Mouse (Mus musculus) liver, embryonic 14.5 days (tissue): ENCODE measurements at regions not wholly inside any gene's neighbourhood (a gene's known extent, or its start where the extent isn't known, plus 50 kb on each side); places are given as distances from the start of the nearest gene placed in this dataset.
A peak's percentile ranks its signal among the peaks of the same experiment; 100 is the strongest.

Source experiments
- ATAC-seq: fragments of 200-750 bp; cut with Nextera tagmentation; 2 replicates; pipeline ENCODE4 v1.8.0; 2017; ENCODE audit warnings: moderate number of reproducible peaks, mild to moderate bottlenecking, moderate library complexity; ENCODE audit not compliant: insufficient read depth
- DNase-seq, 3 experiments: peaks; one replicate each; pipeline ENCODE4 v3.0.0-alpha.2; 2012 to 2013; ENCODE audit warnings: low read depth in 3 of 3, low spot score in 3 of 3
- H3K27ac ChIP-seq: fragments of 300-500 bp; sonication (generic); 2 replicates; pipeline ENCODE4 v1.5.1; 2014; ENCODE audit warnings: moderate library complexity, mild to moderate bottlenecking, control low read depth, inconsistent platforms
- H3K27me3 ChIP-seq: fragments of 300-500 bp; sonication (generic); 2 replicates; pipeline ENCODE4 v1.6.1; 2014; ENCODE audit warnings: mild to moderate bottlenecking, low read length, moderate library complexity; ENCODE audit not compliant: control insufficient read depth, insufficient read depth
- H3K36me3 ChIP-seq: fragments of 300-500 bp; sonication (generic); replicated peaks from 2 replicates; pipeline ENCODE4 v1.6.1; 2014; ENCODE audit warnings: low read depth; ENCODE audit not compliant: control insufficient read depth, insufficient read depth
- H3K4me1 ChIP-seq, 2 experiments: fragments of 200-500 bp in 1 of 2; fragments of 300-500 bp in 1 of 2; sonication (generic) in 1 of 2; replicated peaks; 2 replicates each; pipeline ENCODE4 v1.6.1; 2012 to 2014; ENCODE audit warnings: antibody characterized with exemption in 1 of 2, inconsistent platforms in 1 of 2, low read length in 1 of 2; ENCODE audit not compliant: control insufficient read depth in 2 of 2, insufficient read depth in 2 of 2
- H3K4me2 ChIP-seq: fragments of 300-500 bp; sonication (generic); 2 replicates; pipeline ENCODE4 v1.6.1; 2014; ENCODE audit warnings: low read depth, mild to moderate bottlenecking, control low read depth, moderate library complexity
- H3K4me3 ChIP-seq, 2 experiments: fragments of 200-500 bp in 1 of 2; fragments of 300-500 bp in 1 of 2; sonication (generic) in 1 of 2; 2 replicates each; pipeline ENCODE4 v1.5.1; 2012 to 2014; ENCODE audit warnings: low read depth in 2 of 2, low read length in 2 of 2, mild to moderate bottlenecking in 2 of 2, control low read depth in 1 of 2, inconsistent platforms in 1 of 2, moderate library complexity in 1 of 2; ENCODE audit not compliant: insufficient read depth in 1 of 2
- H3K9ac ChIP-seq: fragments of 300-500 bp; sonication (generic); replicated peaks from 2 replicates; pipeline ENCODE4 v1.6.1; 2014; ENCODE audit warnings: mild to moderate bottlenecking, control low read depth, moderate library complexity
- H3K9me3 ChIP-seq: fragments of 300-500 bp; sonication (generic); 2 replicates; pipeline ENCODE4 v1.6.1; 2016; ENCODE audit warnings: low read length, mixed read lengths; ENCODE audit not compliant: control insufficient read depth
- CTCF ChIP-seq: IDR thresholded peaks from 2 replicates; pipeline ENCODE4 v1.5.1; 2016; ENCODE audit warnings: antibody characterized with exemption, low read depth, control low read depth
- EP300 ChIP-seq: IDR thresholded peaks from 2 replicates; pipeline ENCODE4 v1.6.1; 2016; ENCODE audit warnings: antibody characterized with exemption, low read depth
- WGBS: fragments of 180-500 bp; shearing (Covaris S2); extraction: QIAGEN DNeasy Blood & Tissue Kit; methylation state at CpG from one replicate; pipeline ENCODE4 v1.1.7; 2014; ENCODE audit not compliant: insufficient replicate concordance; 5-methylcytosine and 5-hydroxymethylcytosine counted together

GRCm38 (mm10) chr15:36355851-36356250 is 651.7 kb downstream of the Zfp706 start:
- no peak overlapping the region for H3K9ac ChIP-seq
- no peak for TF ChIP-seq EP300
- TF ChIP-seq CTCF, result no peak
- ATAC-seq (no peak), DNase-seq (no peak)
- no peak overlapping the region for H3K4me3 ChIP-seq
- H3K4me2 ChIP-seq, result no peak overlapping the region
- H3K4me1 ChIP-seq, result peaks cover 18 to 29% of the 10 kb centered on the region in 2 experiments
- H3K27ac ChIP-seq, result no peak overlapping the region
- no peaks in the 10 kb centered on the region for H3K27me3 ChIP-seq
- no peaks in the 10 kb centered on the region for H3K36me3 ChIP-seq
- WGBS, result 83% methylated on average over 9 of the region's 9 CpGs
- H3K9me3 ChIP-seq, result no peaks in the 10 kb centered on the region

GRCm38 (mm10) chr15:36354545-36354944 is 653.0 kb downstream of the Zfp706 start:
- WGBS, result 71% methylated on average over 6 of the region's 6 CpGs
- TF ChIP-seq EP300, result no peak
- no peaks in the 10 kb centered on the region for H3K36me3 ChIP-seq
- H3K4me3 ChIP-seq, result no peak overlapping the region
- ATAC-seq (peak; percentile 72; the same call in 1 of the 2 replicates), DNase-seq (no peak)
- peaks cover 8 to 17% of the 10 kb centered on the region in 2 experiments for H3K4me1 ChIP-seq
- H3K27ac ChIP-seq, result peak overlapping the region; percentile 11; the same call in 1 of the 2 replicates
- no peaks in the 10 kb centered on the region; the same call in 1 of the 2 replicates for H3K27me3 ChIP-seq
- no peaks in the 10 kb centered on the region for H3K9me3 ChIP-seq
- no peak overlapping the region for H3K9ac ChIP-seq
- no peak overlapping the region for H3K4me2 ChIP-seq

GRCm38 (mm10) chr15:36353793-36354192 is 653.8 kb downstream of the Zfp706 start:
- H3K27ac ChIP-seq, result no peak overlapping the region
- WGBS, result 68% methylated on average over 3 of the region's 3 CpGs

GRCm38 (mm10) chr15:36352929-36353328 is 654.6 kb downstream of the Zfp706 start:
- Histone ChIP-seq H3K27ac (no peak overlapping the region), H3K4me3 (no peak overlapping the region), H3K4me1 (peaks cover 7 to 16% of the 10 kb centered on the region in 2 experiments), H3K9me3 (no peaks in the 10 kb centered on the region), H3K9ac (no peak overlapping the region), H3K27me3 (no peaks in the 10 kb centered on the region; the same call in 1 of the 2 replicates), H3K36me3 (no peaks in the 10 kb centered on the region), H3K4me2 (no peak overlapping the region)
- DNase-seq (no peak), ATAC-seq (peak; percentile 61; the same call in 1 of the 2 replicates)
- 36% methylated on average over 1 of the region's 1 CpGs for WGBS
- TF ChIP-seq EP300 (no peak), CTCF (no peak)

More at GRCm38 (mm10) chr15:36353793-36354192, 653.8 kb downstream of the Zfp706 start:
- no peak overlapping the region for H3K9ac ChIP-seq
- H3K4me2 ChIP-seq, result no peak overlapping the region
- H3K4me1 ChIP-seq, result peaks cover 7 to 16% of the 10 kb centered on the region in 2 experiments
- TF ChIP-seq CTCF (no peak), EP300 (no peak)
- no peaks in the 10 kb centered on the region for H3K9me3 ChIP-seq
- no peak for ATAC-seq
- no peak for DNase-seq
- H3K27me3 ChIP-seq, result no peaks in the 10 kb centered on the region; the same call in 1 of the 2 replicates
- H3K4me3 ChIP-seq, result no peak overlapping the region
- H3K36me3 ChIP-seq, result no peaks in the 10 kb centered on the region

- Histone ChIP-seq H3K4me1 (peaks cover 7 to 16% of the 10 kb centered on the region in 2 experiments), H3K27ac (no peak overlapping the region), H3K9ac (no peak overlapping the region), H3K4me2 (no peak overlapping the region), H3K4me3 (no peak overlapping the region), H3K9me3 (no peaks in the 10 kb centered on the region), H3K36me3 (no peaks in the 10 kb centered on the region), H3K27me3 (no peaks in the 10 kb centered on the region; the same call in 1 of the 2 replicates)
- ATAC-seq (no peak), DNase-seq (no peak)
- 31% methylated on average over 3 of the region's 3 CpGs for WGBS
- TF ChIP-seq EP300, result no peak
- no peak for TF ChIP-seq CTCF
These were observed 655.9 kb downstream of the Zfp706 start for GRCm38 (mm10) chr15:36351693-36352092.
